Mouse (Mus musculus) olfactory bulb, adult 2 months (tissue): ENCODE data around the gene Gse1. TPM values are rescaled to one million over a fixed set of nuclear protein-coding genes. Genes with fewer than 3 reads are reported as not detected.

Experiments used
- H3K27ac ChIP-seq: fragments of 200-500 bp; 2 replicates; pipeline ENCODE4 v1.5.1; 2012; ENCODE audit warnings: low read depth, low read length; ENCODE audit not compliant: insufficient read depth
- H3K4me1 ChIP-seq: fragments of 200-500 bp; 2 replicates; pipeline ENCODE4 v1.6.1; 2012; ENCODE audit warnings: low read length; ENCODE audit not compliant: control insufficient read depth, insufficient read depth
- H3K4me3 ChIP-seq: fragments of 200-500 bp; 2 replicates; pipeline ENCODE4 v1.5.1; 2012; ENCODE audit warnings: mild to moderate bottlenecking, low read depth, low read length, moderate library complexity; ENCODE audit not compliant: insufficient read depth
- CTCF ChIP-seq: fragments of 200-500 bp; IDR thresholded peaks from 2 replicates; pipeline ENCODE4 v1.5.1; 2012; ENCODE audit warnings: low read depth, mild to moderate bottlenecking, low read length, moderate library complexity; ENCODE audit not compliant: insufficient read depth
- POLR2A ChIP-seq: fragments of 200-500 bp; IDR thresholded peaks from 2 replicates; pipeline ENCODE4 v1.6.1; 2012; ENCODE audit warnings: mild to moderate bottlenecking, low read depth, low read length, moderate library complexity; ENCODE audit not compliant: insufficient read depth
- WGBS: fragments of 180-500 bp; shearing (Covaris S2); methylation state at CpG from one replicate; pipeline ENCODE4 v1.1.7; 2018; 5-methylcytosine and 5-hydroxymethylcytosine counted together
- polyA plus RNA-seq: library from polyadenylated mRNA; stranded (reverse); fragments of >200 nt; gene quantifications from 2 replicates; pipeline ENCODE4 v1.2.4, GENCODE M21; 2012; ENCODE audit warnings: low replicate concordance; ENCODE audit not compliant: missing spikeins, insufficient read depth, insufficient read length

Gene Gse1
- polyA plus RNA-seq, 1 experiment = 42.5 TPM

DNA sequence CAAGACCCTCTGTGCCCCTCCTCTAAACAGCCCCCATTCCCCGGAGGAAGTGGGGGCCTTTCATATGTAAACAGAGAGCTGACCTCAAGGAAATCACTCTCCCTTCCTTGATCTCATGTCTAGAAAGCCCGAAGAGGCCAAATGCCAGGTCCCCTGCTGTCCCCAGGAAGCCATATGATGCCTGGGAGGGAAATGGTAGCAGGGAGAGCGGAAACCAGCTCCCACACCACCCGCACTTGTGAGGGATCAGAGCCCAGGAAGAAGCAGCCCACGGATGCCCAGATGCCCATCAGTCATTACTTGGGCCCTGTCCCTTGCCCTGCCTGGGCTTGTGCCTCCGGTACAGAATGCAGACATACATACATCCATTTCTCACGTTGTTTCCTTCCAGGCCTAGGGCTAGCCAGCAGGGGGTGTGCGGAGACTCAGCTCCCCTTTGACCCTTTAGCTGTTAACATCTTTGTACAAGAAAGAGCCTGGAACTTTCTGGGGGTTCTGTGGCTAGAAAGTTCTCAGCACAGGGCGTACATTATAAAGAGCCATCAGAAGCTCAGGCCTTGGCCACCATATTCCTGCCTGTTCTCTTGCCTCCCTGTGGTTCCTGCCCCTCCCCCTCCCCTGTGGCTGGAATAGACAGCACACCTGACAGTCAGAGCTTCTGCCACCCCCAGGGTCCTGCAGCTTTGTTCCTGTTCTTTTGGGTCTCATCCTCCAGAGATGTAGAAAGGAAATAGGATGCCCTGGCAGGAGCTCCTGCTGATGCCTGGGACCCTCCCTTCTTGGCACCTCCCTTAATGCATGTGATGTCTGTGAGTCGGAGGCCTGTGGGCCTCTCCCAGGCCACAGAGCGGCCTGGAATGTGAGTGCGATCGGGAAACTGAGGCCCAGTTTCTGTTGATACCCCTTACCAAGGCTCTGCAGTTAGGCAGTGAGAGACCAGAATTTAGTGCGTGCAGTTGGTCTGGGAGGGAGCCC is 180.3 kb downstream of the Gse1 start:
- TF ChIP-seq POLR2A (no peak), CTCF (no peak)
- Histone ChIP-seq H3K4me3 (no peak overlapping the region), H3K27ac (no peak overlapping the region), H3K4me1 (peaks cover 51% of the 10 kb centered on the region)
- WGBS = 75% methylated on average over 14 of the region's 14 CpGs

DNA sequence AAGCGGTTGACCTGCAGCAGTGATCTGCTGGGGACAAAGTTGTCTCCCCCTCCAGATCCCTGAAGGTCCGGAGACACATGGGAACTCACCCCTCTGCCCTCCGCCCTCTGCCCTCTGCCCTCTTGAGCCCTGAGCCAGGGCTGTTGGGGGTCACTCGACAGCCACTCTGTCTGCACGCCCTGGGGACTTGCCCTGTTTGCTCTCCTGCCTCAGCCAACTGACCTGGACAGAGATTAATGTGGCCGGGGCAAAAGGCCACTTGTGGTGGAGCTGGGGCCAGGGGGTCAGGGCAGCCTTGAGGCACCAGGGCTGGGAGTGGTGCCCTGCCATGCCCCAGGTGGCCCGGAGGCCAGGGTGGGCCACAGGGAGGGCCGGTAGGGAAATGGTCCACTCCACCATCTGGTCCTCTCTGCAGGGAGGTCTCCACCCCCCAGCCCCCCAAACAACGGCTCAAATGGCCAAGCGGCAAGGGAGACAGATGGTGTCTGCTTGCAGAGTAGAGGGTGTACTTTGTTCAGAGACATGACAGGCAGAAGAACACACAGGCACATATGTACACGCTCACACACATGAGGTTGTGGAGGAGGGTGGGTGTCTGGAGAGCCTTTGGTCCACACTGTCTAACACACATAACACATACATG is 181.2 kb downstream of the Gse1 start:
- Histone ChIP-seq H3K4me1 (peaks cover 58% of the 10 kb centered on the region), H3K4me3 (no peak overlapping the region), H3K27ac (no peak overlapping the region)
- no peak for TF ChIP-seq POLR2A
- no peak for TF ChIP-seq CTCF
- 89% methylated on average over 11 of the region's 11 CpGs for whole genome bisulfite sequencing

DNA sequence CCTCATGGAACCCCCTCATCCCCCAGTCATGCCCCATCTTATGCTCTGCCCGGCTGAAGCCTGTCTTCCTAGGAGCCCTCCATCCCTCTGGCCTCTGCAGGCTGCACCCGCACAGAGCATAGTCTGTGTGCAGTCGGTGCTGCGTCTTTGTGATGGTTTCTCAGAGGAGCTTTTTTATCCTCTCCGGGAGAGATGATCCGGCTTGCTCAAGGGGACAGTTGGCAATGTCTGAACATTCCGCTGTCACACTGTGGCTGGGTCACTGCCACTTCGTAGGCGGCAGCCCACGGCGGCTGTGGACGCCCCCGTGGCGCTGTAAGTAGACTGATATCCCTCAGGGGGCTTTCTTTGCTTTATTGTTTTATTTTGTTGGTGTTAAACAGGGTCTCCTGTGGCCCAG is 182.8 kb downstream of the Gse1 start:
- 66% methylated on average over 14 of the region's 14 CpGs for WGBS
- no peak overlapping the region for H3K4me3 ChIP-seq
- TF ChIP-seq CTCF (no peak), POLR2A (no peak)
- H3K4me1 ChIP-seq = peaks cover 63% of the 10 kb centered on the region
- no peak overlapping the region for H3K27ac ChIP-seq

DNA sequence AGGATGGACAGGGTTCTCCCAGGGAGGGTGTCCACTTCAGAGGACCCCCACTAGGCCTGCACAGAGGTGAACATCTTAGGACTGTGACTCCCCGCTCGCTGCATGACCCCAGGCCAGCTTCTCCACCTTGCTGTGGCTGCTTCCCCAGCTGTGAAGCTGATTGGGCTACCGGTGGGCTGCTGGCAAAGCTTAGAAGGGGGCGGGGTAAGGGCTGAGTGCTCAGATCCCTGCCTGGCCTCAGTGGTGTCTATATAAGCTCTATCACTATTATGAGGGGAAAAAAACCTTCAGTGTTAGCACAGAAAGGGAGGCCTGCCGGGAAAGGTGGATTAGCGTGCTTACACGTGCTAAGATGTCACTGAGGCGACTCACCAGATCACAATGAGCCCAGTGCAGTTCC is 183.6 kb downstream of the Gse1 start:
- no peak overlapping the region for H3K27ac ChIP-seq
- no peak overlapping the region for H3K4me3 ChIP-seq
- WGBS = 84% methylated on average over 8 of the region's 8 CpGs
- TF ChIP-seq POLR2A = no peak
- TF ChIP-seq CTCF = no peak
- H3K4me1 ChIP-seq = peaks cover 71% of the 10 kb centered on the region

DNA sequence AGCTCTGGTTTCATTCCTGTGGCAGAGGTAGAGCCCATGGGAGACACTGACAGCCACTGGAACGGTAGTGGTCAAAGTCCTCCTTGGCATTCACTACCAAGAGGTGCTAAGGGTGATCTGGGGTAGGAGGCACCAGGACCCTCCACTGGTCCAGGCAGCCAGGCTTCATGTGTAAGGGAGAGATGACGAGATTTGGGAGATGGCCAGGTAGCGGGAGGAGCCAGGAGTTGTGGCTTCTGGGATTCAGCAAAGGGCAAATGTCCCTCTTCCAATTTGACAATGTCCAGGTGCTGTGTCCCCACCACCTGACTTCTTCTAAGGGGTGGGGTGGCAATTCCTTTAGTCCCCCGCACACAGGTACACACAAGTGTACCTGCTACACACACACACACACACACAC is 184.1 kb downstream of the Gse1 start:
- Histone ChIP-seq H3K4me3 (no peak overlapping the region), H3K27ac (no peak overlapping the region), H3K4me1 (peaks cover 75% of the 10 kb centered on the region)
- TF ChIP-seq POLR2A (no peak), CTCF (no peak)
- 93% methylated on average over 4 of the region's 4 CpGs for WGBS

DNA sequence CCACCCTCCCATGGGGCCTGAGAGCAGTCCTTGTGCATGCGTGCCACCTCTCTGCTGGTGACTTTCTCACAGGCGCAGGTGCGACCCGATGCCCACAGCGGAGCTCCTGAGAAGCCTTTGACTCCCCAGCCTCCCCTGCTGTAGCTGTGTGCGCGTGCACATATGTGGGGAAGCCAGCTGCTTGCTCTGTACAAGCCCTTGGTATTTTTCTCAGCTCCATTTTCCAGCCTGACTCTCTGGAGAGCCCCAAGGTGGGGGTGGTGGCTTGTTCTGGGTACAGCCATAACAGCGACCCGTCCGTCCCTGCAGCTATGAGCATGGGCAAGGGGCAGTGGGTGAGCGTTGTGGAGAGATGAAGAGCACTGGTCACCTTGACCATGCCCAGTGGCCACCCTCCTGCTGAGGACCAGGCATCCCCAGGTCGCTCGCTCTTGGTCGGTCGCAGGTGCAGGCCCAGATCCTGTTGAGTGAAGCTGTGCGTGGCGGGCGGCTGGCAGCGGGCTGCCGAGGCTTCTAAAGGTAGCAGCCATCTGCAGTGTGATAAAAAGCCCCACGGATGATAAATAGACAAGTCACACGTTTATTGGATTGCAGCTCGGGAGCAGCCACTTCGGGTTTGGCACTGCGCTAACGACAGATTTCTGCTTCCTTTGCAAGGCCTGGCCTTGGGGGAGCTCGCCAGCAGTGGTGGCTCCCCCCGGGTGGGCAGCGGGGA is 184.8 kb downstream of the Gse1 start:
- TF ChIP-seq POLR2A = no peak
- TF ChIP-seq CTCF = no peak
- 66% methylated on average over 29 of the region's 29 CpGs for WGBS
- Histone ChIP-seq H3K4me1 (peaks cover 73% of the 10 kb centered on the region), H3K4me3 (no peak overlapping the region), H3K27ac (no peak overlapping the region)

DNA sequence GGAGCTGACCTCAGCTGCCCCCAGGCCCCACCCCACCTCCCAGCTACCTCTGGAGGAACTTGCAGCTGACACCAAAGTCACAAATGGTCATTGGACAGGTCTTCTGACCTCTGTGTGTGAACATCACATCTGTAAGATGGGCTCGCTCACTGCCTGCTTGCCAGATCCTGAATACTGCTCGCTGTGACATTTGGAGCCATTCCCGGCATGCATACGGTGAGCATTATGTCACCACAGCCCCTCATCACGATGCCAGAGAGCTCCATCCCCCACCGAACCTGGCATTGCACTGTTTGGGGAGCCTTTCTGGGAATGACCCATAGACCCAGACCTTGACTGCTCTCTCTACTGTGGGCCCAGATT is 185.4 kb downstream of the Gse1 start:
- no peak for TF ChIP-seq CTCF
- no peak for TF ChIP-seq POLR2A
- Histone ChIP-seq H3K4me1 (peaks cover 69% of the 10 kb centered on the region), H3K27ac (no peak overlapping the region), H3K4me3 (no peak overlapping the region)
- WGBS = 65% methylated on average over 6 of the region's 6 CpGs

DNA sequence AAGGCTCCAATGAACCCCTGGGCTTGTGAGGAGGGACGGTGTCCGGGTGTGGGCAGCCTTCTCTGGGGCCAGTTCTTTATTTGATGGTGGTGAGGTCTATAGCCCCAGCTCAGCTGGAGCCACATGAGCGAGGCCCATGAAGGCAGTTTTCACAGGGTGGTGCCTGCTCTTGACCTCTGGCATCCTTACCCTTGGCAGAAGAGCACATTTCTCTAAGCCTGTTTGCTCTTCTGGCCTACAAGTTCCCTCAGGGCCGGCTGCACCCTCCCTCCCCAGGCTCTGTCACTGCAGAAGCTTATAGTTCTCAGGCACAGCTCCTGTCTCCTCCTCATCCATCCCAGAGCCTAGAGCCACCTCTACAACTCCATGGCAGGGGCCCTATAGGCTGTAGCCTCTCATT is 186.0 kb downstream of the Gse1 start:
- Histone ChIP-seq H3K4me3 (no peak overlapping the region), H3K4me1 (peaks cover 71% of the 10 kb centered on the region), H3K27ac (no peak overlapping the region)
- TF ChIP-seq CTCF = no peak
- WGBS = 91% methylated on average over 4 of the region's 4 CpGs

DNA sequence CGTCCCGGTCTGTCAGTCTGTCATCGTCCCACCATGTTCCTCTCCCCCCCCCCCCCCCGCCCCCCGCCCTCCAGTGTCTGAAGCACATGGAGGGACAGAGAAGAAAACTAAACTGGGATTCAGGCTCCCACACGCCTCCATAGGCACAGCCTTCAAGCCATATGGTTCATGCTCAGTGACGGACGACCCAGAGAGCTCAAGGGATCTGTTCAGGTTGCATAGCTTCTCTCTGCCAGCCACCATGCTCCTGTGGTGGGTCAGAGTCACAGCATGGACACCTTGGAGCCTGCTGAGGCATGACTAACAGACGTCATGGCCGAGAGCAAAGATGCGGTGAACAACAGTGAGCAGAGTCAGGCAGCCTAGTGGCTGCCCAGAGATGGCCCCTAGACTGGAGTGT is 187.2 kb downstream of the Gse1 start:
- H3K27ac ChIP-seq = no peak overlapping the region
- TF ChIP-seq CTCF = no peak
- no peak for TF ChIP-seq POLR2A
- peaks cover 83% of the 10 kb centered on the region for H3K4me1 ChIP-seq

More for the DNA sequence above, 187.2 kb downstream of the Gse1 start:
- no peak overlapping the region for H3K4me3 ChIP-seq
- 82% methylated on average over 11 of the region's 11 CpGs for WGBS
